Mouse (Mus musculus) megakaryocyte-erythroid progenitor cell, adult 5-6 weeks (primary cell): ENCODE data around the gene Igdcc3. TPM values are rescaled to one million over a fixed set of nuclear protein-coding genes. Genes with fewer than 3 reads are reported as not detected.

Source experiments
- ATAC-seq: replicated peaks from 2 replicates; pipeline ENCODE4 v1.8.0; 2016; ENCODE audit warnings: mild to moderate bottlenecking, inconsistent platforms; ENCODE audit not compliant: severe bottlenecking, poor library complexity, low FRiP score, low TSS enrichment
- total RNA-seq, 2 experiments: library from RNA; stranded (forward) in 1 of 2; stranded (reverse) in 1 of 2; fragments of 200-1000, 215-1000 nt in 1 of 2; fragments of >200 nt in 1 of 2; fragmentation: Nextera tagmentation in 1 of 2; gene quantifications; 2 replicates each; pipeline ENCODE4 v1.2.3; 2014 to 2017

The Igdcc3 gene
- total RNA-seq, 2 experiments from 2014 or later: not detected

DNA sequence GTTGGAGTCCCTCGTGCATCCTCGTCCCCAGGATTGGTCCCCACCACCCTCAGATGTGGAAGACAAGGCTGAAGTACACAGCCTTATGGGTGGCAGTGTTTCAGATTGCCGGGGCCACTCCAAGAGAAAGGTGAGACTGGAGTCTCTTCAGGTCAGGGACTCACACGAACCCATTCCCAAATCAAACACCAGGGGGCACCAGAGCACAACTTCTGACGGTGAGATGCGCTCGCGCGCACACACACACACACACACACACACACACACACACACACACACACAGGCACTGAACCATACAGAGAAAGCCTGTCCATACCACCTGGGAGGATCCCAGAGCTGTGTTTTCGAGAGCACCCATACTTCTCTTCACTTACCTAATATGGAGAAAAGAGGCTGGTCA, 7.2 kb upstream of the Igdcc3 start:
- peak; percentile 46; the same call in 1 of the 2 replicates for ATAC-seq

GRCm38 (mm10) chr9:65135126-65135525, 5.9 kb upstream of the Igdcc3 start:
- ATAC-seq: no peak

DNA sequence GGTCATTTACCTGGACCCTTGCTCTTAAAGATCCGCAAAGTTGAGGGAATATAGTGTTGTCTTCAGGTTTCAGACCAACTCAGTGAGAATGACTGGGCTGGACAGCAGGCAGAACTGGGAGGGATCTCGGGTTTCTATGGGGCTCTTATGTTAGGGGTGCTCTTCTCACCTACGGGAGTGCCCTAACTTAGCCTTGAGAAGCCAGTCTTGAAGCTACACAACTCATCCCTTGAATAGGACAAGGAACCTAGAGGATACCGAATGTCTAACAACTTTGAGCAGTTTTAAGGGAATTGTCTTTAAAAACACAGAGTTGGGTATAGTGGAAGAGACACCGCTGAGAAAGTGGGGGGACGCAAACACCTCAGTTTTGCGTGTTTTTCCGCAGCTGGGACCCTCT, 498 bp upstream of the Igdcc3 start:
- no peak for ATAC-seq

GRCm38 (mm10) chr9:65141306-65141975, 452 bp downstream of the Igdcc3 start:
- ATAC-seq: 0 out of 2 replicates have a peak, but pooled peaks have one; percentile 20

DNA sequence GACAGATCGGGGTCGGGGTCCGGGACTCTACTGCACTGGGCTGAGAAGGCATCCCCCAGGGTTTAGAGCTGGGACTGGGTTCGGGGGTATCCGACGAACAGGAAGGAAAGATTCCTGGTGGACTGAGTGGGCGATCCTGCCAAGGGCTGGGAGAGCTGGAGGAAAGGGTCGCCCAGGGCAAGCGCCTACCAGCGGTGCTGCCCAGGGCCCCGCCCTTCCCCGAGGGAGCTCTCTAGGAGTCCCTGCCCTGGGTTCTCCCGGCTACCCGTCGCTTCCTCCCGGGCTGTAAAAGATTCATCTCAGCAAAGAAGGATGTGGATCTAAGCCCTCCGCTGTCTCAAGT, 958 bp downstream of the Igdcc3 start:
- ATAC-seq: 0 out of 2 replicates have a peak, but pooled peaks have one; percentile 21

- ATAC-seq: no peak
These were observed 1.4 kb downstream of the Igdcc3 start for GRCm38 (mm10) chr9:65142399-65142798.

DNA sequence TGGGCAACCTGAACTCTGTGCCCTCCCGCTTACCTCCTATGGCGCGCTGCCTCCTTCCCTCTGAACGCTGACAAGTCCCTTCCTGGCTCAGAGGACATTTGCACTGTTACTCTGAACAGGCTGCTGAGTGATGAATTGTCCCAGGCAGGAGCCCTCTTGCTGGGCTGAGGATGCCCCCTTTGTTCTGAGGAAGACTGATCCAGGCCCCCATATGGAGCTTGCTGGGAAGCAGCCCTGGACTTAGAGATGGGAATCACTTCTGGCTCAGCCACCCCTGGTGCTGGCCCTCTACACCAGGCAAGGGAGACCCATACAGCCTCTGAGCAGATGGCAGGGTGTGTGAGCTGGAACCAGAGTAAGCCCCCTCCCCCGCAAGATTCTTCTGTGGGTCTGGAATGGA, 5.0 kb downstream of the Igdcc3 start:
- ATAC-seq: no peak

DNA sequence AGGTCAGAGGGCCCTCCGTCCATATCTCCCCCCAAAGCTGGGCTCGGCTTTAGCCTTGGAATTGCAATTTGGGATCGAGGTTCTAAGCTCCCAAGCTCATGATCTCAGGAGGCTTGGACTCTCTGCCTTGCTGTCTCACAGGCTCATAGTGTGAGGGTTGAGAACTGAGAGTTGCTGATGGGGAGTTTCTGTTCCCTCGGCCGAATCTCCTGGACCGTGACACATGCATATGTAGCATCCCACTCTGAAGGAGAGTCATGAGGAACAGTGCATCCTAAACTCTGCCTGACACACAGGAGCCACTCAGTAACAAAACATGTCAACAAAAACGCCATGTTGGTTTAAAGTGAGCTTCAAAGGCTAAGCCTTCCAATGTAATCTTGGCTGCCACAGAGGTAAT, 7.5 kb downstream of the Igdcc3 start:
- ATAC-seq: no peak

DNA sequence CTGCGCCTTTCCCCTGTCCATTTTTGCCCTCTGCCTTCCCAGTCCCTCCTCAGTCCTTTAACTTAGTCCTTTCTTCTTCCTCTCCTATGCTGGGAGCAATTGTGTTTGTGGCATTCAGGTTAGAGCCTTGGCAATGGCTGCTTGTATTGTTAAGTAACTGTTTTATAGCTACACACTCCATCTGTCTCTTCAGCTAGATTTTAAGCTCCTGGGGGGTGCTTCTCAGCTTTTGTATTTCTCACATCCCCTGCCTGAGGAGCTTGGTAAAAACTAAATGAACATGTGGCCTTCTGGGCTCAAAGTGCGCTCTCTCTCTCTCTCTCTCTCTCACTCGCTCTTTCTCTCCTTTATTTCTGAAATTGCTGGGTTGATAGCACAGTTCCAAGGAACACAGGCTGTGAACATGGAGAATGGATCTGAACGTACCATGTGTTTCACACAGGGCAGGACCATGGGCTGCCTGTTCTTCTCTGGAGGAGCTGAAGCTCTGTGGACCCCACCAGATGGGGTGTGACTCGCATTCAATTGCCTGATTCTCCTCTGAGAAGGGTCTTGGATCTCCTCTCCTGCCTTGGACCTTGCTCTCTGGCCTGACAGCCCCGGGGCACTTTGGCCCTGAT, 11.8 kb downstream of the Igdcc3 start:
- ATAC-seq: no peak

DNA sequence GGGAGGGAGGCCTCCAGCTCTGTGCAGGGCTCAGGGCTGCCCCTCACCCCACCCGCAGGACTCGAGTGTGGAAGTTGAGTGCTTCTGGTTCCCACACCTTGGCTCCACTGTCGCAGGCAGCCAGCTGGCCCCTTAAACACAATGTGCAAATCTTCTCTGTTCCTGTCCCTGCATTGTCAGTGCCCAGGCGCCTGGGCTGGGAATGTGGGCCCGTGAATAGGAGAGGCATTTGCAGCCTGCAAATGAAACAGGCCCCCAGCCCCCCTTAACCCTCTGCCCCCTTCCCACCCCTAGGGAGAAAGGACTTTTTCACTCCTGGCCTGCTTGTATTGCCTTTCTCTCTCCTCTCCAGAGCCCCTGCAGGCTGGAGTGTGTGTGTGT, 12.3 kb downstream of the Igdcc3 start:
- no peak for ATAC-seq

DNA sequence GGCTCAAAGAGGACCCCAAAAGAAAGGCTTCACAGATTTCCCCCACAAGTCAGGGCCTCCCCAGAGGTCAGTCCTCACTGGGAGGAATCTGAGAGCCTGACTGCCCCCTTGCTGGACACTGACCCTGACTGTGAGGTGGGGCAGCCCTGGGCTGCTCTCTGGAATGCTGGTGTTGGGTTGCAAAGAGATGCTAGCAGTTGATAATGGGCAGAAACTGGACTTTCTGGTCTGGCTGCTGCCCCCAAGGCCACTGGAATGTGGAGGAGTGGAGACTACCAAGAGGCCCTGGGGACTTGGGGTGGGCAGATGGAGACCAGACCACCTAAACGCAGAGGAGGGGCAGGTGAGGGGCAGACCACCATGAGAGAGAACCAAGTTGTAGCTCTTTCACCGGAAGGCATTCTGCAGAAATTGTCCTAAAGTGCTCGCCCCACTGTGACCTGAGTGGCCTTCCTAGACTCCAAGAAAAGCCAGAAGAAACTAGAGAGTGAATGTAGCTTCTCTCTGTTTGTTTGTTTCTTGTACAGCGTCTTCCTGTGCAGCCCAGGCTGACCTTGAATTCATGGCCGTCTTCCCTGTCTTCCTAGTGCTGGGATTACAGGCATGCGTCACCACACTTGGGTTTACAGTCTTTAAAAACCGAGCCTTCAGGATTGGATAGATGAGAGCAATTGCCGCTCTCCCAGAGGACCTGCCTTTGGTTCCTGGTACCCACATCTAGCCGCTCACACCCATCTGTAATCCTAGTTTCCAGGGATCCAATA, 13.9 kb downstream of the Igdcc3 start:
- ATAC-seq: no peak

DNA sequence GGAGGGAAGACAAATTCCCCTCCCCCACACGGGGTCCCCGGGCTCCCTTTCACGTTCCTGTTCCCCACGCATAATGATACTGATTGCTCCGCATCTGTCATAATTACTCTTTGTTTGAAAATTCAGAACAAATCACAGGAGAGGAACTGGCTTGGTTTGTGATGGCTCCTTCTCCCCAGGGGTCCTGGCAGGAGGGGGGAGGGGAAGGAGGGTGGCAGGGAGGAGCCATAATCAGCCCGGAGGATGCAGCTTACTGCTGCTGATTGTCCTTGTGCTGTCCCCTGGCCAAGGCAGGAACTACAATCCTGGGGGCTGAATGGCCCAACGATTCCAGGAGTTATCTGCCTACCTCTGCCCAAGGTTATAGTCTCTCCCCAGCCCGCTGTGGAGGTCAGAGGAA, 15.6 kb downstream of the Igdcc3 start:
- ATAC-seq: no peak

DNA sequence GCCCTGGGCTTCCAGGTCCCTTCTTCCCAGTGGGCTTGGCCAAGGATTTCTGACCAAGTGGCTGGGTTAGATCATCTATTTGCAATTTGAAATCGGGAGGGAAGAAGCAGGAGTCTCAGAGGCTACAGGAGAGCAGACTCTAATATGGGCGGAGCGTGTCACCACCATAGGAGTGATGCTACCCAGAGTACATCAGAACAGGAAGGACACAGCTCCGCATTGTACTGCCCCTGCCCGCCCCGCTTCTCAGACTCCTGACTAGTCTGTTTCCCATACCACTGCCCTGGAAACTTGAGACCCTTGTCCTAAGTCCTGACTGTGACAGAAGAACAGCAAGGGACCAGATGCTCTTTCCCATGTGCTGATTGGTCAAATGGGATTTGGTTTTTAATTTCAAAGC, 16.6 kb downstream of the Igdcc3 start:
- ATAC-seq: no peak

GRCm38 (mm10) chr9:65161188-65161587, 20.2 kb downstream of the Igdcc3 start:
- no peak for ATAC-seq

DNA sequence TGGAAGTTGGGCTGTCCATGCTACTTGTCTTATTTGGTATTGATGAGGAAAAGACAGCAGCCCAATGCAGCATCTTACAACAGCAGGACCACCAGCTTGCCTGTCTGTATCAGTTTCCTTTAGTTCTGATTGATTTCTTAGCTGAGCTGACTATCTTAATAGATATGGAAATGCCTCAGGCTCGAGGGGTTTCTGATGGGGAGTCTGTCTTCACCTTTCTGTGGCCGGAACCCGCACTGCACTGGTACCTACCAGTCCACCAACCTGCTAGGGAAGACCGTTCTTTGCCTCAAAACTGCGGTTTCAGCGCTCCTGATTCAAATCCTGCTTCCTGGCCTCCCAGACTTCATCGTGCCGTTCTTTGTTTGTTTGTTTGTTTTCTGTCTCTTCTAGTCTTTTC, 20.9 kb downstream of the Igdcc3 start:
- ATAC-seq: no peak

GRCm38 (mm10) chr9:65162711-65163639, 22.0 kb downstream of the Igdcc3 start:
- ATAC-seq: no peak

GRCm38 (mm10) chr9:65164870-65165269, 23.9 kb downstream of the Igdcc3 start:
- ATAC-seq: 0 out of 2 replicates have a peak, but pooled peaks have one; percentile 59

GRCm38 (mm10) chr9:65166386-65166785, 25.4 kb downstream of the Igdcc3 start:
- ATAC-seq: no peak

- no peak for ATAC-seq
These were observed 27.5 kb downstream of the Igdcc3 start for GRCm38 (mm10) chr9:65168534-65168933.

GRCm38 (mm10) chr9:65168952-65169351, 28.0 kb downstream of the Igdcc3 start:
- no peak for ATAC-seq
